Mouse (Mus musculus) small intestine, adult 2 months (tissue): Measurements from ENCODE around the gene Coasy. TPM values are rescaled to one million over a fixed set of nuclear protein-coding genes. Genes with fewer than 3 reads are reported as not detected.
A peak's percentile ranks its signal among the peaks of the same experiment; 100 is the strongest.

Experiments used
- H3K27ac ChIP-seq: fragments of 200-500 bp; 2 replicates; pipeline ENCODE4 v1.5.1; 2012; ENCODE audit warnings: low read depth, low read length, control low read depth, inconsistent platforms; ENCODE audit not compliant: insufficient read depth
- H3K27me3 ChIP-seq: fragments of 200-500 bp; 2 replicates; pipeline ENCODE4 v1.6.1; 2012; ENCODE audit warnings: mild to moderate bottlenecking, moderate library complexity, low read length, inconsistent platforms; ENCODE audit not compliant: control insufficient read depth, insufficient read depth
- H3K36me3 ChIP-seq: fragments of 200-500 bp; 2 replicates; pipeline ENCODE4 v1.6.1; 2012; ENCODE audit warnings: mild to moderate bottlenecking, low read length, control low read depth, inconsistent platforms; ENCODE audit not compliant: control insufficient read depth, insufficient read depth
- H3K4me1 ChIP-seq: fragments of 200-500 bp; 2 replicates; pipeline ENCODE4 v1.6.1; 2012; ENCODE audit warnings: low read length, inconsistent platforms, mixed read lengths; ENCODE audit not compliant: control insufficient read depth, insufficient read depth, insufficient read length
- H3K4me3 ChIP-seq: fragments of 200-500 bp; 2 replicates; pipeline ENCODE4 v1.5.1; 2012; ENCODE audit warnings: low read depth, mild to moderate bottlenecking, control low read depth, inconsistent platforms, low read length, moderate library complexity
- CTCF ChIP-seq: fragments of 200-500 bp; IDR thresholded peaks from 2 replicates; pipeline ENCODE4 v1.5.1; 2012; ENCODE audit warnings: low read depth, mild to moderate bottlenecking, control low read depth, inconsistent platforms, low read length, moderate library complexity, mixed read lengths; ENCODE audit not compliant: insufficient replicate concordance, insufficient read length; ENCODE audit errors: extremely low read depth
- POLR2A ChIP-seq: fragments of 200-500 bp; IDR thresholded peaks from 2 replicates; pipeline ENCODE4 v1.6.1; 2012; ENCODE audit warnings: low read depth, mild to moderate bottlenecking, control low read depth, inconsistent platforms, low read length, moderate library complexity
- WGBS: fragments of 180-500 bp; shearing (Covaris S2); methylation state at CpG from one replicate; pipeline ENCODE4 v1.1.7; 2018; 5-methylcytosine and 5-hydroxymethylcytosine counted together
- polyA plus RNA-seq: library from polyadenylated mRNA; depleted of rRNA; stranded (reverse); fragments of >200 nt; gene quantifications from 2 replicates; pipeline ENCODE4 v1.2.3, GENCODE M21; 2012

Coasy gene
- polyA plus RNA-seq, 1 experiment = 38.9 TPM

GRCm38 (mm10) chr11:101083083-101083697, 825 bp downstream of the Coasy start:
- 13% methylated on average over 19 of the region's 19 CpGs for WGBS
- TF ChIP-seq CTCF = no peak
- TF ChIP-seq POLR2A = no peak
- peaks cover under 1% of the 10 kb centered on the region for H3K36me3 ChIP-seq
- peak overlapping the region; percentile 84 for H3K4me3 ChIP-seq
- peak overlapping the region; percentile 78 for H3K27ac ChIP-seq
- H3K4me1 ChIP-seq = peaks cover 31% of the 10 kb centered on the region
- peaks cover 13% of the 10 kb centered on the region for H3K27me3 ChIP-seq

- peaks cover 32% of the 10 kb centered on the region for H3K4me1 ChIP-seq
- WGBS = 87% methylated on average over 14 of the region's 14 CpGs
- peaks cover 9% of the 10 kb centered on the region for H3K27me3 ChIP-seq
- no peak overlapping the region for H3K4me3 ChIP-seq
- TF ChIP-seq CTCF (no peak), POLR2A (no peak)
- H3K36me3 ChIP-seq = peaks cover 11% of the 10 kb centered on the region
- no peak overlapping the region for H3K27ac ChIP-seq
Observed at GRCm38 (mm10) chr11:101084246-101084645, 1.9 kb downstream of the Coasy start.

GRCm38 (mm10) chr11:101084811-101085210, 2.4 kb downstream of the Coasy start:
- H3K36me3 ChIP-seq = peaks cover 17% of the 10 kb centered on the region
- 96% methylated on average over 12 of the region's 12 CpGs for WGBS
- peaks cover 32% of the 10 kb centered on the region for H3K4me1 ChIP-seq
- peaks cover 3% of the 10 kb centered on the region for H3K27me3 ChIP-seq
- H3K27ac ChIP-seq = no peak overlapping the region
- TF ChIP-seq POLR2A = no peak
- no peak for TF ChIP-seq CTCF
- no peak overlapping the region for H3K4me3 ChIP-seq

GRCm38 (mm10) chr11:101085617-101086322, 3.4 kb downstream of the Coasy start:
- Histone ChIP-seq H3K27me3 (no peaks in the 10 kb centered on the region), H3K4me1 (peaks cover 29% of the 10 kb centered on the region), H3K27ac (peak overlapping the region; percentile 94), H3K36me3 (peaks cover 24% of the 10 kb centered on the region), H3K4me3 (no peak overlapping the region)
- 87% methylated on average over 18 of the region's 18 CpGs for WGBS
- TF ChIP-seq CTCF = no peak

GRCm38 (mm10) chr11:101086323-101086674, 3.9 kb downstream of the Coasy start:
- 60% methylated on average over 6 of the region's 6 CpGs for WGBS
- TF ChIP-seq POLR2A (no peak), CTCF (no peak)
- Histone ChIP-seq H3K36me3 (peaks cover 29% of the 10 kb centered on the region), H3K4me1 (peaks cover 29% of the 10 kb centered on the region), H3K27me3 (no peaks in the 10 kb centered on the region), H3K27ac (peak overlapping the region; percentile 94), H3K4me3 (peak overlapping the region; percentile 1; the same call in 1 of the 2 replicates)

GRCm38 (mm10) chr11:101086756-101087681, 4.7 kb downstream of the Coasy start, which contains the start of gene Mlx:
Gene Mlx (plus strand): TSS chr11:101087277.
- peak; percentile 82 for TF ChIP-seq POLR2A
- TF ChIP-seq CTCF = no peak
- WGBS = 2% methylated on average over 49 of the region's 52 CpGs
- peaks cover 27% of the 10 kb centered on the region for H3K4me1 ChIP-seq
- H3K27ac ChIP-seq = peak within 1 kb of the TSS; percentile 94
- peaks cover 35% of the 10 kb centered on the region for H3K36me3 ChIP-seq
- H3K27me3 ChIP-seq = no peaks in the 10 kb centered on the region
- H3K4me3 ChIP-seq = peak within 1 kb of the TSS; percentile 74

- H3K27ac ChIP-seq = peak overlapping the region; percentile 94
- TF ChIP-seq POLR2A (peak; percentile 92), CTCF (no peak)
- H3K27me3 ChIP-seq = no peaks in the 10 kb centered on the region
- H3K36me3 ChIP-seq = peaks cover 42% of the 10 kb centered on the region
- H3K4me3 ChIP-seq = peak overlapping the region; percentile 74
- H3K4me1 ChIP-seq = peaks cover 27% of the 10 kb centered on the region
- WGBS = 3% methylated on average over 8 of the region's 8 CpGs
Observed at GRCm38 (mm10) chr11:101087682-101088055, 5.3 kb downstream of the Coasy start.
